Mouse (Mus musculus) T-helper 2 cell (primary cell): ENCODE data around the gene Tub.

ENCODE experiments used
- in situ Hi-C: fragments of 300-600 bp; cut with MboI, MseI; formaldehyde crosslinking; loops from one replicate; pipeline ENCODE4 v1.15.1; 2025; ENCODE audit warnings: high pct_unique_total_duplicates

The Tub gene

GRCm38 (mm10) chr7:109029961-109030465, 79.9 kb downstream of the Tub start:
- in situ Hi-C loops, result loop anchor here (5.0 kb wide), 1 partner anchor 218 kb away; no protein-coding TSS in a partner anchor

DNA sequence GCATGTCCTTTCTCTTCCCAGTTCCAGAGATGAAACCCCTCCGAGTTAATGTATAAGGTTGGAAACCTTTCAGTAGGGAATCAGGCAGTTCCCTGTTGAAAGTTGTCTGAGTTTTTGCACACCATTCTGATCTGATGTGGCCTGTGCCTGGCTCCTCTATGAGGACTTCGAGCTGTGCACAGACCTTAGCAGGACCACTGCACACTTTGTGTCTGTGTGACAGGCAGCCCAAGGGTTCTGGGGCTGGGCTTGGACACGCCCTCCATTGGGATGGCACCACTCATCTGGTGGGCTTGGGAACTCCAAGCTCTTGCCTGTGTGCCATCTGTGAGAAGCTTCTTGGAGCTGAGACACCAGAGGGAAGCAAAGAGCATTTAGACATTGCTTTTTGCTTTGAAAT, 81.2 kb downstream of the Tub start:
- in situ Hi-C loops, result no loop called here

DNA sequence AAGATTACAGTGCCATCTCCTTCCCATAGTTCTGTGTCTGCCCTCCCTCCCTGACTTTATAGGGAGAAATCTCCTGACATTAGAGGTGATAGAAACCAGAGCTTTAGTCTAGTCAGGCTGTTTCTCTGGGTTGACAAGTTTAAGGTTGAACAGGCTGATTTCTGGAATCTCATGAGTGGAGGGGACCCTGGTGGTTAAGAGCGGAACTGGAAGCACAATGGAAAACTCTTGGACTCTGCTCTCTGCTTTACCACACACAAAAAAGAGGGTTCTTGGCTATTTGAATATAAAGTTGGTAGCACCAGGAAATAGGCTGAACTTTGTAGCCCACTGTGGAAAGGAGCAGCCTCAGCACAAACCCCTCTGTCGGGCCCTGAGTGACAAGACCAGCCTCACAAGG, 81.9 kb downstream of the Tub start:
- in situ Hi-C loops, result no loop called here

GRCm38 (mm10) chr7:109038121-109038735, 88.1 kb downstream of the Tub start:
- in situ Hi-C loops, result no loop called here

GRCm38 (mm10) chr7:109038987-109039386, 88.8 kb downstream of the Tub start:
- in situ Hi-C loops, result no loop called here

- in situ Hi-C loops, result no loop called here
These were observed 89.3 kb downstream of the Tub start for GRCm38 (mm10) chr7:109039445-109039844.

- in situ Hi-C loops, result no loop called here
These were observed 95.7 kb downstream of the Tub start for GRCm38 (mm10) chr7:109045876-109046275.

DNA sequence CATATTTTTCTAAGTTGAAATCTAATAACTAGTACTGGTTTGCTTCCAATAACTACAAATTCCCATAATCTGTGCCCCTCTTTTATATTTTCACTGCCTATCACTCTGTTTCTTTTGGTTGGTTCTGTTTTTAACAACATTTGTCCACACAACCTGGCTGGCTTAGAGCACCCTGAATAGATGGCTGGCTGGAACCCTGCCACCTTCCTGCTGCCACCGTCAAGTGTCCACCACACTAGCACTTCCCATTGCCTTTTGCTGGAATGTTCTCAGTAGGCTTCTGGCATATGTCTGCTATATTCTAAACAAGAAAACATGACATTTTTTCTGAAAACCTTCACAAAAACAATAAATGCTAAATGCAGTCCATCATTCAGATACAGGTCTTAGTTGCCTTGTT, 100.7 kb downstream of the Tub start:
- in situ Hi-C loops, result no loop called here

DNA sequence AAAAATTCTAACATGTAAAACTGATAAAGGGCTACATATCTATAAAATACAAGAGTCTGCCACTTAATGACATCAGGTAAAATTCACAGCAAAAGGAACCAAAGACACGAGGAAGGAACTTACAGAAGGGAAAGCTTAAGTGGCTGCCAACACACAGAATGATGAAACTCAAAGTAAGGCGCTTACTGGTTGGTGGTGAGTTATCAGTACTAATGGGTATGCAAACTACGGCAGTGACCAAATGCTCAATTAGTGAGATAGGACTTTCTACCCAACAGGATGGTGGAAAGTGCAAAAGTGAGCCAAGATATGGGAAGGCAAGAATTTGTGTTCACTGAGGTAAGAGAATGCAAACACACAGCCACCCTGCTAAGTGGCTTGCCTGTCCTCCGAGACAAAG, 109.4 kb downstream of the Tub start:
- in situ Hi-C loops, result no loop called here

DNA sequence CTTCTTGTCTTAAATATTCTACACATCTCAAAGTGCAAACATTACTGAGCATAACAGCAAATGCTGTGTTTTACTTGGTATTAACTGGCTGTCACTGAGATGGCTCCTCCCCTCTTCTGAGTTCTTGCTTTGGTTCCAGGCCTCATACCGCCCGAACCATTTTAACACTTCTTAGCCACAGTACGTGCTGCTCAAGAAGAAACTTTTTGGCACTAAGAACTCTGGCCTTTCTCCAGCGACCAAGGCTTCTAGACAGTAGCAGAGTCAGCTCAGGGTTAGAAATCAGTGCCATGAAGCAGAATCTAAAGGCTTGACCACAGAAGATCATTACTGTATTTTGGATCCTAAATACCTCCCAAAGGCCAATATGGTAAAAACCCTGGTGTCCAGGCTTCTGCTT, 119.5 kb downstream of the Tub start:
- in situ Hi-C loops, result no loop called here

DNA sequence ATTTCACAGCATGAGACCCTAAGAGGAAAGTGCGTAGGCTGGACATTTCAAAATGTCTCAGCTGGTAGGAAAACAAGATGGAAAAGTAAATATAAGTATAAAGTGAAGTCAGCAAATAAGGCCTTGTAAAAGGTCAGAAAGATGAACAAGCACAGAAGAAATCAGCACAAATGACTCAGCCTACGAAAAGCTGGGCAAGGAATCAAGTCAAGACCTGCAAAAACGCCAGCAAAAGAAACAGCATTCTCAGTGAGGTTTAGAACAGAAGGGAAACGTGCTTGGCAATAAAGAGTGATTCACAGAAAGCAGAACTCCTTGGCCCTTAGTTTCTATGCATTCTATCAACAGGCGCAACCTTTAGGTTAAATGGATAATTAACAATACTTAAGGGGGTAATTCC, 122.2 kb downstream of the Tub start:
- in situ Hi-C loops, result no loop called here

GRCm38 (mm10) chr7:109082269-109083112, 132.4 kb downstream of the Tub start:
- in situ Hi-C loops, result no loop called here

DNA sequence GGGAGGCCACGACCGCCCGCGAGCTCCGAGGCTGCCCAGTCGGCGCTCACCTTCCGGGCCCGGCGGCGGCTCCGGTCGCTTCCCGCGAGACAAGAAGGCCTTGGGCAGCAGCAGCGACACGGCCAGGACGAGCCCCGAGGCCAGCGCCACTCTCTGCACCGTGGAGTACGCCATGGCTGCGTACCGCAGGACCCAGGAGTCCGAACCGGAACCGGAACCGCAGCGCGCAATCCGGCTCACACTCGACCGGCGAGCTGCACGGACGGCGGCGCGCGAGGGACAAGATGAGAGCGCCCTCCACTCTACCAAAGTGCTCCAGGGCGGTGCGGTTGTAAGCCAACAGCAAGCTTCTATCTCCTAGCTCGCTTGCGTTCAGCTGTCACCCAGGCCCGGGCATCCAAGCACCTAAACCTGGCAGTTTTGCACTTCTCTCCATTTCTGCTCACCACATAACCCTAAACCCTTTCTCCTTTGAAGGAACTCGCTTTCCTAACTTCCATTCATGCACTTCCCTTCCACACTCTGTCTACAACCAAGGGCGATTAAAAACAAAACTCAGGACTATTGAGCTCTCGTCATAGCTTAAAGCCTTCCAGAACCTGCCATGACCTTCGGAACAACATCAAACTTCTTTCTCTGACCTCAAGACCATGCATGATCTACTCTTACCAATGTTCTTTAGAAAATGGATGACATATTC, 133.1 kb downstream of the Tub start, which contains the start of gene Ric3:
Gene Ric3, minus strand, starts transcription at position 219 of the 700 bp plus-strand sequence.
- in situ Hi-C loops, result no loop called here

DNA sequence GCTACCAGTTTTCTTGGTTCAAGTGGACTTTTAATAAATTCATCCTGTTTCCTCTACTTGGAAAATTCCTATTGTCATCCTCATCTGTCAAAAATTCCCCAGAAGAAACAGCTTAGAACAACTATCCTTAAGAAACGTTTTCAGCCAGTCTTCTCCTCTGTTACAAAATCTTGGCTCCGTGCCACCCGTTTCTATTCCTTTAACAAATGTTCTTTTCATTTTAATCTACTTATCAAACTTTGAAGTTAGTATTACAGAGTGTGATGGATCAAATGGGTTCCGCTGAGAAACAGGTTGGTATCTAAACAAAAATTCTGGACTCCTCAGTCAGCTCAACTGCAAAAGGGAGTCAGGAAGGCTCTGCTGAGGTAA, 133.7 kb downstream of the Tub start:
- in situ Hi-C loops, result no loop called here
